Mouse (Mus musculus) neural tube, embryonic 12.5 days (tissue): Measurements from ENCODE around the gene Golgb1. TPM values are rescaled to one million over a fixed set of nuclear protein-coding genes. Genes with fewer than 3 reads are reported as not detected.
"Not testable (repeated sequence)": the region's sequence is repeated elsewhere in the genome, so short reads cannot be mapped to it uniquely, and the experiment has no call there.

Experiments
- ATAC-seq: fragments of 200-750 bp; cut with Nextera tagmentation; 2 replicates; pipeline ENCODE4 v1.8.0; 2017; ENCODE audit warnings: low read depth, mild to moderate bottlenecking, moderate TSS enrichment, moderate library complexity; ENCODE audit not compliant: low FRiP score
- H3K27ac ChIP-seq: fragments of 300-500 bp; sonication (generic); 2 replicates; pipeline ENCODE4 v1.5.1; 2016
- H3K27me3 ChIP-seq: fragments of 300-500 bp; sonication (generic); replicated peaks from 2 replicates; pipeline ENCODE4 v1.6.1; 2016; ENCODE audit warnings: mild to moderate bottlenecking
- H3K36me3 ChIP-seq: fragments of 300-500 bp; sonication (generic); 2 replicates; pipeline ENCODE4 v1.6.1; 2016; ENCODE audit warnings: mild to moderate bottlenecking
- H3K4me1 ChIP-seq: fragments of 300-500 bp; sonication (generic); 2 replicates; pipeline ENCODE4 v1.6.1; 2016
- H3K4me2 ChIP-seq: fragments of 300-500 bp; sonication (generic); replicated peaks from 2 replicates; pipeline ENCODE4 v1.6.1; 2016; ENCODE audit warnings: mild to moderate bottlenecking
- H3K4me3 ChIP-seq: fragments of 300-500 bp; sonication (generic); 2 replicates; pipeline ENCODE4 v1.5.1; 2016
- H3K9ac ChIP-seq: fragments of 300-500 bp; sonication (generic); 2 replicates; pipeline ENCODE4 v1.6.1; 2016; ENCODE audit warnings: mild to moderate bottlenecking
- H3K9me3 ChIP-seq: fragments of 300-500 bp; sonication (generic); 2 replicates; pipeline ENCODE4 v1.6.1; 2016; ENCODE audit warnings: mild to moderate bottlenecking
- WGBS: fragments of 180-500 bp; shearing (Covaris S2); methylation state at CpG from one replicate; pipeline ENCODE4 v1.1.7; 2016; 5-methylcytosine and 5-hydroxymethylcytosine counted together
- polyA plus RNA-seq: library from polyadenylated mRNA; unstranded; fragments of >200 nt; fragmentation: Nextera tagmentation; extraction: Ambion mirVana; gene quantifications from 2 replicates; pipeline ENCODE4 v1.2.1, GENCODE M21; 2016

Gene Golgb1
- 75.9 and 85.5 TPM in 2 replicates for polyA plus RNA-seq

GRCm38 (mm10) chr16:36874583-36875275 lies at the start of gene Golgb1, which contains the start of gene Eaf2:
Gene Golgb1, plus strand, starts transcription at chr16:36875140.
Gene Eaf2, minus strand, starts transcription at chr16:36875003.
- Histone ChIP-seq H3K4me1 (peaks cover 12% of the 10 kb centered on the region), H3K36me3 (peaks cover 14% of the 10 kb centered on the region), H3K4me2 (peak within 1 kb of the TSS; percentile 69), H3K4me3 (peak within 1 kb of the TSS; percentile 94), H3K27me3 (no peaks in the 10 kb centered on the region), H3K27ac (peak within 1 kb of the TSS; percentile 42; the same call in 1 of the 2 replicates), H3K9ac (peak within 1 kb of the TSS; percentile 89), H3K9me3 (no peaks in the 10 kb centered on the region)
- ATAC-seq = peak; percentile 100
- under 1% methylated on average over 43 of the region's 43 CpGs for WGBS

GRCm38 (mm10) chr16:36827611-36828053 lies 47.3 kb upstream of the Golgb1 start:
- Histone ChIP-seq H3K27ac (no peak overlapping the region), H3K27me3 (no peaks in the 10 kb centered on the region), H3K36me3 (no peaks in the 10 kb centered on the region), H3K4me1 (peaks cover 8% of the 10 kb centered on the region; the same call in 1 of the 2 replicates), H3K9me3 (no peaks in the 10 kb centered on the region), H3K9ac (peak overlapping the region; percentile 84; the same call in 1 of the 2 replicates), H3K4me3 (peak overlapping the region; percentile 77), H3K4me2 (peak overlapping the region; percentile 81)
- WGBS = 4% methylated on average over 11 of the region's 11 CpGs
- no peak for ATAC-seq

- peak within 1 kb of the TSS; percentile 43; the same call in 1 of the 2 replicates for H3K27ac ChIP-seq
- H3K27me3 ChIP-seq = no peaks in the 10 kb centered on the region
- no peaks in the 10 kb centered on the region for H3K36me3 ChIP-seq
- H3K9me3 ChIP-seq = no peaks in the 10 kb centered on the region
- under 1% methylated on average over 59 of the region's 64 CpGs for whole genome bisulfite sequencing
- peak within 1 kb of the TSS; percentile 81 for H3K4me2 ChIP-seq
- H3K4me1 ChIP-seq = peaks cover 8% of the 10 kb centered on the region; the same call in 1 of the 2 replicates
- H3K9ac ChIP-seq = peak within 1 kb of the TSS; percentile 84
- peak; percentile 99 for ATAC-seq
- peak within 1 kb of the TSS; percentile 77 for H3K4me3 ChIP-seq
Observed at GRCm38 (mm10) chr16:36828054-36828786, 46.7 kb upstream of the Golgb1 start, which contains the start of gene Iqcb1. Gene Iqcb1, plus strand, starts transcription at chr16:36828385.

- H3K4me3 ChIP-seq = peak overlapping the region; percentile 77
- H3K36me3 ChIP-seq = no peaks in the 10 kb centered on the region
- H3K9ac ChIP-seq = peak overlapping the region; percentile 84
- ATAC-seq = peak; percentile 19; the same call in 1 of the 2 replicates
- H3K27ac ChIP-seq = no peak overlapping the region
- no peaks in the 10 kb centered on the region for H3K9me3 ChIP-seq
- H3K4me1 ChIP-seq = peaks cover 8% of the 10 kb centered on the region; the same call in 1 of the 2 replicates
- no peaks in the 10 kb centered on the region for H3K27me3 ChIP-seq
- 7% methylated on average over 11 of the region's 11 CpGs for WGBS
- H3K4me2 ChIP-seq = peak overlapping the region; percentile 81
Observed at GRCm38 (mm10) chr16:36828820-36829219, 46.1 kb upstream of the Golgb1 start.

- not testable (repeated sequence) for H3K4me1 ChIP-seq, H3K4me3 ChIP-seq, H3K9me3 ChIP-seq, H3K27me3 ChIP-seq, ATAC-seq, H3K27ac ChIP-seq, H3K9ac ChIP-seq, H3K4me2 ChIP-seq
- 92% methylated on average over 1 of the region's 1 CpGs for WGBS
- H3K36me3 ChIP-seq = peaks cover 26% of the 10 kb centered on the region
Observed at GRCm38 (mm10) chr16:36846894-36847293, 28.0 kb upstream of the Golgb1 start.

GRCm38 (mm10) chr16:36851202-36851601 lies 23.7 kb upstream of the Golgb1 start:
- Histone ChIP-seq H3K4me1 (no peaks in the 10 kb centered on the region), H3K36me3 (peaks cover 35% of the 10 kb centered on the region), H3K4me3 (no peak overlapping the region), H3K4me2 (no peak overlapping the region), H3K9me3 (no peaks in the 10 kb centered on the region), H3K27ac (no peak overlapping the region), H3K27me3 (no peaks in the 10 kb centered on the region), H3K9ac (no peak overlapping the region)
- WGBS = 92% methylated on average over 3 of the region's 3 CpGs
- no peak for ATAC-seq

GRCm38 (mm10) chr16:36863585-36863984 lies 11.4 kb upstream of the Golgb1 start:
- Histone ChIP-seq H3K36me3 (peaks cover 34% of the 10 kb centered on the region), H3K4me3 (no peak overlapping the region), H3K4me2 (no peak overlapping the region), H3K9ac (no peak overlapping the region), H3K27me3 (no peaks in the 10 kb centered on the region), H3K27ac (no peak overlapping the region), H3K9me3 (no peaks in the 10 kb centered on the region), H3K4me1 (no peaks in the 10 kb centered on the region)
- 96% methylated on average over 3 of the region's 3 CpGs for WGBS
- ATAC-seq = no peak

- 96% methylated on average over 2 of the region's 2 CpGs for WGBS
- Histone ChIP-seq H3K27me3 (no peaks in the 10 kb centered on the region), H3K4me3 (no peak overlapping the region), H3K4me2 (no peak overlapping the region), H3K4me1 (peaks cover 5% of the 10 kb centered on the region), H3K36me3 (peaks cover 43% of the 10 kb centered on the region), H3K27ac (no peak overlapping the region), H3K9me3 (no peaks in the 10 kb centered on the region), H3K9ac (no peak overlapping the region)
- no peak for ATAC-seq
Observed at GRCm38 (mm10) chr16:36869442-36869841, 5.5 kb upstream of the Golgb1 start.

- WGBS = under 1% methylated on average over 48 of the region's 48 CpGs
- ATAC-seq = peak; percentile 80
- Histone ChIP-seq H3K27ac (peak overlapping the region; percentile 33; the same call in 1 of the 2 replicates), H3K9me3 (no peaks in the 10 kb centered on the region), H3K4me3 (peak overlapping the region; percentile 94), H3K4me2 (peak overlapping the region; percentile 69), H3K36me3 (peaks cover 14% of the 10 kb centered on the region), H3K4me1 (peaks cover 14% of the 10 kb centered on the region), H3K27me3 (no peaks in the 10 kb centered on the region), H3K9ac (peak overlapping the region; percentile 89)
Observed at GRCm38 (mm10) chr16:36875276-36875851, 424 bp downstream of the Golgb1 start.

GRCm38 (mm10) chr16:36877316-36877715 lies 2.4 kb downstream of the Golgb1 start:
- H3K4me2 ChIP-seq = no peak overlapping the region
- H3K4me1 ChIP-seq = peaks cover 14% of the 10 kb centered on the region
- H3K4me3 ChIP-seq = no peak overlapping the region
- H3K9ac ChIP-seq = no peak overlapping the region
- ATAC-seq = no peak
- no peaks in the 10 kb centered on the region for H3K27me3 ChIP-seq
- no peak overlapping the region for H3K27ac ChIP-seq
- 81% methylated on average over 5 of the region's 5 CpGs for WGBS
- no peaks in the 10 kb centered on the region for H3K9me3 ChIP-seq
- peaks cover 1% of the 10 kb centered on the region for H3K36me3 ChIP-seq

- H3K4me2 ChIP-seq = no peak overlapping the region
- no peaks in the 10 kb centered on the region for H3K9me3 ChIP-seq
- no peak overlapping the region for H3K9ac ChIP-seq
- no peak overlapping the region; the same call in 1 of the 2 replicates for H3K27ac ChIP-seq
- 35% methylated on average over 5 of the region's 5 CpGs for WGBS
- no peak overlapping the region for H3K4me3 ChIP-seq
- peak; percentile 53 for ATAC-seq
- H3K27me3 ChIP-seq = no peaks in the 10 kb centered on the region
- peaks cover 9% of the 10 kb centered on the region for H3K4me1 ChIP-seq
- peaks cover 6% of the 10 kb centered on the region for H3K36me3 ChIP-seq
Observed at GRCm38 (mm10) chr16:36882737-36883343, 7.9 kb downstream of the Golgb1 start.
